Mouse (Mus musculus) cortical plate, adult 2 months (tissue): ENCODE measurements around the gene Slc38a3.

Source experiments
- CTCF ChIP-seq: fragments of 200-500 bp; IDR thresholded peaks from 2 replicates; pipeline ENCODE4 v1.5.1; 2011; ENCODE audit warnings: mild to moderate bottlenecking, control low read depth, low read length; ENCODE audit not compliant: insufficient read depth; ENCODE audit errors: extremely low read depth
- POLR2A ChIP-seq: fragments of 200-500 bp; IDR thresholded peaks from 2 replicates; pipeline ENCODE4 v1.6.1; 2011; ENCODE audit warnings: mild to moderate bottlenecking, low read length, control low read depth; ENCODE audit not compliant: insufficient read depth; ENCODE audit errors: extremely low read depth

GRCm38 (mm10) chr9:107653474-107653873 is 15.9 kb downstream of the Slc38a3 start:
- TF ChIP-seq CTCF (no peak), POLR2A (no peak)
